Mouse (Mus musculus) erythroblast, embryonic 14.5 days (primary cell): ENCODE data around the gene Ap4b1.

Source experiments
- GATA1 ChIP-seq: IDR thresholded peaks from 2 replicates; pipeline ENCODE4 v1.6.1; 2012; ENCODE audit warnings: low read length, inconsistent platforms, mixed read lengths
- TAL1 ChIP-seq: IDR thresholded peaks from 3 replicates; pipeline ENCODE4 v1.6.1; 2012; ENCODE audit warnings: low read length, inconsistent platforms, mixed read lengths

DNA sequence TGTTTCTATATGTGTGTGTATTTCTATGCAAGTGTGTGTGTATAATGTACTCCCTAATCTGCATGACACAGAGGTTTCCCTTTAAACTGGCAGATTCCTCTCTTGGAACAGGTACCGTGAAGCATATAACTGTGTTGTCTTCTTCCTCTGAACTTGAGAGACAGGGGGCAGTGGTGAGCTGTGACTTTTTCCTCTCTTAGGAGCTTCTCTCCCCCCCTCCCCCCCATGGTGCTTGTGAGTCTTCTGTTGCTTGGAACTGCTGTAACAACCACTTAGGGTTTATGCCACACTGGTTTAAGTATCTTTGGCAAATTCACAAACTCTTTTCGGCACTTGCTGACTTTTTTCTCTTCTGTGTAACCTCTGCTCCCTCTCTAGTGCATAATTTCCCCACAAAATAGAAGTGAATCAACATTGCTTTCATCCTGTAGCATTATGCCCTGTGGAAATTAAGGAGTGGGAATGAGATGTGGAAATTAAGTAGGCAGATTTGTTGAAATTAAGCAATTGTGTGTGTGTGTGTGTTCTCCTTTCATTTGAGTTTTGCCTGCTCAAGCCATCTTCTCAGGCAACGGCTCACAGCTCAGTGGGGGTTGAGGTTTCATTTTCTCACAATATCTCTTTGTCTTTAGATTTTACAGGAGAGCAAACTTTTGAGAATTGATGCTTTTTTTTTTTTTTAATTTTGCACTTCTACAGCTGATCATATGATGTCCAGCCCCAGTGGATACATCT is 43.4 kb downstream of the Ap4b1 start:
- TF ChIP-seq GATA1, result no peak
- TF ChIP-seq TAL1, result no peak
